Mouse (Mus musculus) neural tube, embryonic 13.5 days (tissue): ENCODE measurements around the gene Foxa3. TPM values are rescaled to one million over a fixed set of nuclear protein-coding genes. Genes with fewer than 3 reads are reported as not detected.
A peak's percentile ranks its signal among the peaks of the same experiment; 100 is the strongest.

ENCODE experiments used
- ATAC-seq: fragments of 200-750 bp; cut with Nextera tagmentation; 2 replicates; pipeline ENCODE4 v1.8.0; 2017; ENCODE audit warnings: low read depth, mild to moderate bottlenecking, moderate TSS enrichment, moderate library complexity
- H3K27ac ChIP-seq: fragments of 300-500 bp; sonication (generic); replicated peaks from 2 replicates; pipeline ENCODE4 v1.5.1; 2015; ENCODE audit warnings: moderate library complexity, mild to moderate bottlenecking, inconsistent platforms
- H3K27me3 ChIP-seq: fragments of 300-500 bp; sonication (generic); 2 replicates; pipeline ENCODE4 v1.6.1; 2015; ENCODE audit warnings: mild to moderate bottlenecking, inconsistent platforms
- H3K36me3 ChIP-seq: fragments of 300-500 bp; sonication (generic); 2 replicates; pipeline ENCODE4 v1.6.1; 2015; ENCODE audit warnings: mild to moderate bottlenecking, inconsistent platforms
- H3K4me1 ChIP-seq: fragments of 300-500 bp; sonication (generic); replicated peaks from 2 replicates; pipeline ENCODE4 v1.6.1; 2015; ENCODE audit warnings: inconsistent platforms
- H3K4me2 ChIP-seq: fragments of 300-500 bp; sonication (generic); 2 replicates; pipeline ENCODE4 v1.6.1; 2015; ENCODE audit warnings: inconsistent platforms, mild to moderate bottlenecking, moderate library complexity
- H3K4me3 ChIP-seq: fragments of 300-500 bp; sonication (generic); 2 replicates; pipeline ENCODE4 v1.5.1; 2015; ENCODE audit warnings: mild to moderate bottlenecking, inconsistent platforms
- H3K9ac ChIP-seq: fragments of 300-500 bp; sonication (generic); 2 replicates; pipeline ENCODE4 v1.6.1; 2015; ENCODE audit warnings: moderate library complexity, mild to moderate bottlenecking, inconsistent platforms
- H3K9me3 ChIP-seq: fragments of 300-500 bp; sonication (generic); 2 replicates; pipeline ENCODE4 v1.6.1; 2016; ENCODE audit warnings: inconsistent platforms
- WGBS: fragments of 180-500 bp; shearing (Covaris S2); methylation state at CpG from one replicate; pipeline ENCODE4 v1.1.7; 2015; 5-methylcytosine and 5-hydroxymethylcytosine counted together
- polyA plus RNA-seq: library from polyadenylated mRNA; unstranded; fragments of >200 nt; fragmentation: Nextera tagmentation; extraction: Ambion mirVana; gene quantifications from 2 replicates; pipeline ENCODE4 v1.2.1, GENCODE M21; 2015

Foxa3 gene
- polyA plus RNA-seq, 1 experiment from 2014 or later, result 0.13 TPM

- WGBS, result 91% methylated on average over 15 of the region's 15 CpGs
- Histone ChIP-seq H3K9me3 (no peaks in the 10 kb centered on the region), H3K27me3 (no peaks in the 10 kb centered on the region), H3K4me2 (no peak overlapping the region), H3K4me1 (peaks cover 11% of the 10 kb centered on the region), H3K36me3 (peaks cover 50% of the 10 kb centered on the region), H3K9ac (no peak overlapping the region), H3K4me3 (no peak overlapping the region), H3K27ac (no peak overlapping the region)
- no peak for ATAC-seq
These were observed 29.2 kb upstream of the Foxa3 start for GRCm38 (mm10) chr7:19052345-19053135.

GRCm38 (mm10) chr7:19051161-19051560 lies 27.8 kb upstream of the Foxa3 start:
- H3K36me3 ChIP-seq, result peaks cover 64% of the 10 kb centered on the region
- no peaks in the 10 kb centered on the region for H3K27me3 ChIP-seq
- no peak overlapping the region for H3K9ac ChIP-seq
- no peaks in the 10 kb centered on the region for H3K9me3 ChIP-seq
- 78% methylated on average over 4 of the region's 4 CpGs for WGBS
- no peak overlapping the region for H3K4me3 ChIP-seq
- peaks cover 11% of the 10 kb centered on the region for H3K4me1 ChIP-seq
- H3K4me2 ChIP-seq, result no peak overlapping the region
- no peak overlapping the region for H3K27ac ChIP-seq
- ATAC-seq, result no peak

GRCm38 (mm10) chr7:19050172-19050571 lies 26.8 kb upstream of the Foxa3 start:
- ATAC-seq, result no peak
- no peaks in the 10 kb centered on the region for H3K9me3 ChIP-seq
- peaks cover 11% of the 10 kb centered on the region for H3K4me1 ChIP-seq
- no peak overlapping the region for H3K9ac ChIP-seq
- H3K4me2 ChIP-seq, result no peak overlapping the region
- 91% methylated on average over 8 of the region's 8 CpGs for WGBS
- no peaks in the 10 kb centered on the region for H3K27me3 ChIP-seq
- peaks cover 74% of the 10 kb centered on the region for H3K36me3 ChIP-seq
- H3K27ac ChIP-seq, result no peak overlapping the region
- H3K4me3 ChIP-seq, result no peak overlapping the region

- WGBS, result 90% methylated on average over 5 of the region's 5 CpGs
- ATAC-seq, result no peak
These were observed 25.9 kb upstream of the Foxa3 start for GRCm38 (mm10) chr7:19049252-19049651.

GRCm38 (mm10) chr7:19048006-19048527 lies 24.7 kb upstream of the Foxa3 start:
- H3K4me2 ChIP-seq, result no peak overlapping the region
- H3K9me3 ChIP-seq, result no peaks in the 10 kb centered on the region
- peaks cover 94% of the 10 kb centered on the region for H3K36me3 ChIP-seq
- 91% methylated on average over 14 of the region's 14 CpGs for WGBS
- no peak overlapping the region for H3K27ac ChIP-seq
- no peaks in the 10 kb centered on the region for H3K27me3 ChIP-seq
- no peak overlapping the region for H3K9ac ChIP-seq
- ATAC-seq, result no peak
- H3K4me1 ChIP-seq, result no peaks in the 10 kb centered on the region
- H3K4me3 ChIP-seq, result no peak overlapping the region

More at GRCm38 (mm10) chr7:19049252-19049651, 25.9 kb upstream of the Foxa3 start:
- Histone ChIP-seq H3K4me1 (peaks cover 4% of the 10 kb centered on the region), H3K27me3 (no peaks in the 10 kb centered on the region), H3K9ac (no peak overlapping the region), H3K9me3 (no peaks in the 10 kb centered on the region), H3K27ac (no peak overlapping the region), H3K36me3 (peaks cover 83% of the 10 kb centered on the region), H3K4me3 (no peak overlapping the region), H3K4me2 (no peak overlapping the region)

- Histone ChIP-seq H3K27ac (no peak overlapping the region), H3K27me3 (no peaks in the 10 kb centered on the region), H3K9me3 (no peaks in the 10 kb centered on the region), H3K4me3 (no peak overlapping the region), H3K4me2 (no peak overlapping the region), H3K9ac (no peak overlapping the region), H3K4me1 (no peaks in the 10 kb centered on the region), H3K36me3 (peaks cover 99% of the 10 kb centered on the region)
- 94% methylated on average over 11 of the region's 11 CpGs for WGBS
- no peak for ATAC-seq
These were observed 23.1 kb upstream of the Foxa3 start for GRCm38 (mm10) chr7:19046286-19047069.

GRCm38 (mm10) chr7:19044616-19045015 lies 21.3 kb upstream of the Foxa3 start:
- 96% methylated on average over 6 of the region's 6 CpGs for WGBS
- Histone ChIP-seq H3K4me1 (no peaks in the 10 kb centered on the region), H3K27me3 (no peaks in the 10 kb centered on the region), H3K4me2 (no peak overlapping the region), H3K9me3 (no peaks in the 10 kb centered on the region), H3K9ac (no peak overlapping the region), H3K4me3 (no peak overlapping the region), H3K36me3 (peaks cover 99% of the 10 kb centered on the region), H3K27ac (no peak overlapping the region)
- no peak for ATAC-seq

GRCm38 (mm10) chr7:19031641-19032040 lies 8.3 kb upstream of the Foxa3 start:
- no peak overlapping the region for H3K27ac ChIP-seq
- no peaks in the 10 kb centered on the region for H3K9me3 ChIP-seq
- no peaks in the 10 kb centered on the region for H3K4me1 ChIP-seq
- H3K4me2 ChIP-seq, result no peak overlapping the region
- H3K9ac ChIP-seq, result no peak overlapping the region
- H3K27me3 ChIP-seq, result no peaks in the 10 kb centered on the region
- no peak overlapping the region for H3K4me3 ChIP-seq
- 44% methylated on average over 4 of the region's 4 CpGs for WGBS
- ATAC-seq, result no peak
- peaks cover 77% of the 10 kb centered on the region for H3K36me3 ChIP-seq

GRCm38 (mm10) chr7:19029084-19029653 lies 5.8 kb upstream of the Foxa3 start:
- H3K4me1 ChIP-seq, result peaks cover 19% of the 10 kb centered on the region
- no peaks in the 10 kb centered on the region for H3K27me3 ChIP-seq
- peaks cover 52% of the 10 kb centered on the region for H3K36me3 ChIP-seq
- no peak overlapping the region for H3K4me3 ChIP-seq
- H3K9me3 ChIP-seq, result no peaks in the 10 kb centered on the region
- H3K9ac ChIP-seq, result no peak overlapping the region
- no peak overlapping the region for H3K27ac ChIP-seq
- WGBS, result 58% methylated on average over 6 of the region's 6 CpGs
- no peak overlapping the region for H3K4me2 ChIP-seq
- peak; percentile 21 for ATAC-seq

GRCm38 (mm10) chr7:19028067-19028466 lies 4.7 kb upstream of the Foxa3 start:
- Histone ChIP-seq H3K4me1 (peaks cover 19% of the 10 kb centered on the region), H3K36me3 (peaks cover 43% of the 10 kb centered on the region), H3K4me3 (no peak overlapping the region), H3K9me3 (no peaks in the 10 kb centered on the region), H3K27me3 (peaks cover 8% of the 10 kb centered on the region), H3K9ac (no peak overlapping the region), H3K4me2 (no peak overlapping the region), H3K27ac (no peak overlapping the region)
- no peak for ATAC-seq

GRCm38 (mm10) chr7:19024581-19025255 lies 1.4 kb upstream of the Foxa3 start:
- Histone ChIP-seq H3K4me2 (peak overlapping the region; percentile 92), H3K4me1 (peaks cover 19% of the 10 kb centered on the region), H3K36me3 (peaks cover 10% of the 10 kb centered on the region), H3K27ac (peak overlapping the region; percentile 70), H3K9ac (peak overlapping the region; percentile 93), H3K9me3 (no peaks in the 10 kb centered on the region), H3K27me3 (peaks cover 42% of the 10 kb centered on the region), H3K4me3 (peak overlapping the region; percentile 90)
- ATAC-seq, result peak; percentile 75
- 3% methylated on average over 26 of the region's 36 CpGs for WGBS
